Mouse (Mus musculus): ENCODE results near the gene Ank2.

DNA sequence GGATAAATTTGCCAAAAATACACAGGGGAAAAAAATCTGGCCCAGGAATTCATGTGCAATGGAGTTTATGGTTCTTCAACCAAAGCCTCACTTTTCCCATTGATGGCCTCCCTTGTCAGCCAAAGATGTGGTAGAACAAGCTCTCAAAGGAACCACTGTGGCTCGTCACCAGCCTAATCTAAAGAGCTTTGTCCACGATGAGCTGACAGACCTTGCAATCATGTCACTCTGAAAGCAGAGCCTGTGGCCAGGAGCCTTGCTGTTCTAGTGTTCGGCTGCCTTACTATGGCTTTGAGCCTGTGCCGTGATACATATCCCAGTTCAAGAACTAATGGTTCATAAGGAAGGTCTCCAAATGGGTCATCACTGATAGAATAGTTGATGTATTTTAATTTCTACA lies 196.1 kb downstream of the Ank2 start:
- TF ChIP-seq TAL1 (IDR thresholded peaks at IDR 0.05; ENCODE audit: low read length) (no peak), GATA1 (IDR thresholded peaks at IDR 0.05; ENCODE audit: low read length) (no peak)
